Mouse (Mus musculus): ENCODE measurements at regions not wholly inside any gene's neighbourhood (a gene's known extent, or its start where the extent isn't known, plus 50 kb on each side); places are given as distances from the start of the nearest gene placed in this dataset.

DNA sequence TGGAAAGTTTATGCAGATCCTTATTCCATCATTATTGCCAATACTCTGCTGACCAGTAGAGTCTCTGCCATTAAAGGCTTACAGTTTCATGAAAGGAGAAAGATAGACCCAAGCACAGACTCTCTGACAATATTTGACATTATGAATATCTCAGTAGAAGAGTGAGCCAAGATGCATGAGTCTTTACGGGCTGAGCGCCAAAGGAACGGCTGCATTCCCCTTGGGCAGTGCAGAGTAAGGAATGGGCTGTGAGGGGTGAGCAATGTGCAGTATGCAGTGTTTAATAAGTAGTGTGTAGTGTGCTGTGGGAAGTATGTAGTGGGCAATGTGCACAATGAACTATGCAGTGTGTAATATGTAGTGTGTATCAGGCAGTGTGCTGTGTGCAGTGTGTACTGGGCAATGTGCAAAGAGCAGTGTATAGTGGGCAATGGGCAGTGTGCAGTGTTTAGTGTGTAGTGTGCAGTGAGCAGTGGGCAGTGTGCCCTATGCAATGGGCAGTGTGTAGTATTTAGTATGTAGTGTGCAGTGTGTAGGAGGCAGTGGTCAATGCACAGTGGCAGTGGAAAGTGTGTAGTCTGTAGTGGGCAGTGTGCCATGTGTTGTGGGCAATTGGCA is 671.8 kb downstream of the 5730522E02Rik start:
- no peak for DNase-seq (ENCODE audit: extremely low spot score, low spot score)
- Histone ChIP-seq H3K27me3 (ENCODE audit: poor library complexity, severe bottlenecking) (no peaks in the 10 kb centered on the region), H3K36me3 (replicated peaks) (no peaks in the 10 kb centered on the region), H3K9me3 (no peaks in the 10 kb centered on the region), H3K4me3 (no peak overlapping the region), H3K4me1 (peaks cover 5% of the 10 kb centered on the region; the same call in 1 of the 2 replicates), H3K27ac (no peak overlapping the region)
- WGBS: 98% methylated on average over 3 of the region's 3 CpGs

DNA sequence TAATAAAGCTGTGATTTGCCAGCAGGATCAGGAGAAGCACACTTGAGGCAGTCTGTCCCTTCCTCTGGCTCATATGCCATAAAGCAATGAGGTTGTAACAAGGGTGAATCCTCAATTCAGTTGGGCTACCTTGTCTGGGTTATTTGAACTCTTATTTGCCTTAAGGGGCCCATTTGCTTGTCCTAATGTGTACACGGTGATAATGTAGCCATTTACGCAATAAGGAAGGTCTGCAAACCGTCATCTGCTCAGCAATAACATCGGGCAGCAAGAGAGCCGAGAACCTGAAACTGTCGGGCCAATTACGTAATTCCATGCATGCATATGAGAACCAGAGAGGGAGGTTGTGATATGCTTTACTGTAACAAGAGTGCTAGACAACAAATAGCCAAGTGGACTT is 674.5 kb downstream of the 5730522E02Rik start:
- Histone ChIP-seq H3K4me3 (no peak overlapping the region), H3K9me3 (no peaks in the 10 kb centered on the region), H3K27me3 (ENCODE audit: poor library complexity, severe bottlenecking) (no peaks in the 10 kb centered on the region), H3K36me3 (replicated peaks) (no peaks in the 10 kb centered on the region), H3K27ac (no peak overlapping the region), H3K4me1 (peaks cover 8% of the 10 kb centered on the region; the same call in 1 of the 2 replicates)
- DNase-seq (ENCODE audit: extremely low spot score, low spot score): no peak
- 94% methylated on average over 7 of the region's 7 CpGs for WGBS

DNA sequence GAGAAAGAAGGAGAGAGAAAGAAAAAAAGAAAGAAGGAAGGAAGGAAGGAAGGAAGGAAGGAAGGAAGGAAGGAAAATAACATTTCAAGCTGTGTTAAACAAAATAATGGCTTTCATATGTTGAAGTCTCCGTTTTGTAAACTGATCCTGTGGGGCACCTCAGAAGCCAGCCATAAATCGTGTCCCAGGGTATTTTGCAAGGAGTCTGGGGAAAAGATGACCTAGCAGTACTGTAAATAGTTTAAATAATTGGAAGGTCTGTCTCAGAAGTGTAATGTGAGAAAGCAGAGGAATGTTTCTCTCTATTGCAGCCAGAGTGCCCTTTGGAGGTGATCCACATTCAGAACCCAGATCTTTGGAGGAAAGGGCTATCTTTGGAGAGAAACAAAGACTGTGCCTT is 677.5 kb downstream of the 5730522E02Rik start:
- H3K36me3 ChIP-seq (replicated peaks): no peaks in the 10 kb centered on the region
- DNase-seq (ENCODE audit: extremely low spot score, low spot score): no peak
- H3K4me1 ChIP-seq: peaks cover 8% of the 10 kb centered on the region; the same call in 1 of the 2 replicates
- no peak overlapping the region for H3K4me3 ChIP-seq
- no peaks in the 10 kb centered on the region for H3K9me3 ChIP-seq
- no peak overlapping the region for H3K27ac ChIP-seq
- no peaks in the 10 kb centered on the region for H3K27me3 ChIP-seq (ENCODE audit: poor library complexity, severe bottlenecking)
- 56% methylated on average over 2 of the region's 2 CpGs for WGBS

- H3K4me3 ChIP-seq: no peak overlapping the region
- 83% methylated on average over 9 of the region's 9 CpGs for WGBS
- no peaks in the 10 kb centered on the region for H3K36me3 ChIP-seq (replicated peaks)
- peaks cover 8% of the 10 kb centered on the region; the same call in 1 of the 2 replicates for H3K4me1 ChIP-seq
- DNase-seq (ENCODE audit: extremely low spot score, low spot score): no peak
- no peaks in the 10 kb centered on the region for H3K9me3 ChIP-seq
- H3K27me3 ChIP-seq (ENCODE audit: poor library complexity, severe bottlenecking): no peaks in the 10 kb centered on the region
- H3K27ac ChIP-seq: no peak overlapping the region
These were observed 678.7 kb downstream of the 5730522E02Rik start for GRCm38 (mm10) chr11:25531668-25532398.

- 76% methylated on average over 5 of the region's 5 CpGs for WGBS
- no peak for DNase-seq (ENCODE audit: extremely low spot score, low spot score)
These were observed 682.5 kb downstream of the 5730522E02Rik start for GRCm38 (mm10) chr11:25528056-25528455.

DNA sequence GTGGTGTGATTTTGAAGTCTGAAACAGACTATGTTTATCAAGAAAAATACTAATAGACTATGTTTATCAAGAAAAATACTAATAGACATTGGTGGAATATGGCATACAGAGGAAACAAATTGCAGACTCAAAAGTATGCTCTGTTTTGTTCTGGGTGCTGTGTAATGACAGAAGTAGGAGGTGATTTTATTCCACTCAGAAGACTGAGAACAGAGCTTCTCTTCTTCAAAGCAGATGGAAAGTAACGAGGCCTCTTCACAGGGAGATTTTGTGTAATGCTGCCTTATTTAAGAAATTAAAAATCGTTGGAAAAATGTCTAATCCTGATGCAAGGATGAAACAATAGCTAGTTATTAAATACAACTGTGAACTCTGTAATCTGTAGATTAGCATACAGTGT is 691.7 kb downstream of the 5730522E02Rik start:
- Histone ChIP-seq H3K27ac (no peak overlapping the region), H3K27me3 (ENCODE audit: poor library complexity, severe bottlenecking) (no peaks in the 10 kb centered on the region), H3K9me3 (no peaks in the 10 kb centered on the region), H3K36me3 (replicated peaks) (no peaks in the 10 kb centered on the region), H3K4me1 (no peaks in the 10 kb centered on the region), H3K4me3 (no peak overlapping the region)
- WGBS: 76% methylated on average over 2 of the region's 2 CpGs
- DNase-seq (ENCODE audit: extremely low spot score, low spot score): no peak

More at GRCm38 (mm10) chr11:25528056-25528455, 682.5 kb downstream of the 5730522E02Rik start:
- Histone ChIP-seq H3K27me3 (ENCODE audit: poor library complexity, severe bottlenecking) (no peaks in the 10 kb centered on the region), H3K36me3 (replicated peaks) (no peaks in the 10 kb centered on the region), H3K9me3 (no peaks in the 10 kb centered on the region), H3K27ac (no peak overlapping the region), H3K4me1 (peaks cover 8% of the 10 kb centered on the region; the same call in 1 of the 2 replicates), H3K4me3 (no peak overlapping the region)

DNA sequence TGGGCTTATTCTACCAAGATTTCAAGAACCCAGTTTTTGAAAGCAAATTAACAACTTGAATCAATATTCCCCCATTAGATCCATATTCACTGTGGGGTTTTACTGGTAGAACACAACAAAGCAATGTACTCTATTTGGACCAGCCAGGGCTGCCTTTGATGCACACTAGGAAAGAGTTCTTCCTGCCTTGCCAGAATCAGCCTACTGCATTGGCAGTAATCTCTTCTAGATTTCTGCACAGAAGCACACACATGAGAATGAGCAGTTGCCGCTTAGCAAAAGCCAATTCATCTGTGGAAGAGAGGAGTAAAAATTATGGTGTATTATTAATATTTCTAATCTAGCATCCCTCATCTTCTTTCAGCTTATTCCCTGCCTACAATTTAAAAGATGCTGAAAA is 692.4 kb downstream of the 5730522E02Rik start:
- no peaks in the 10 kb centered on the region for H3K36me3 ChIP-seq (replicated peaks)
- DNase-seq (ENCODE audit: extremely low spot score, low spot score): no peak
- 95% methylated on average over 1 of the region's 1 CpGs for WGBS
- no peaks in the 10 kb centered on the region for H3K4me1 ChIP-seq
- H3K27me3 ChIP-seq (ENCODE audit: poor library complexity, severe bottlenecking): no peaks in the 10 kb centered on the region
- H3K4me3 ChIP-seq: no peak overlapping the region
- H3K9me3 ChIP-seq: no peaks in the 10 kb centered on the region
- H3K27ac ChIP-seq: no peak overlapping the region

GRCm38 (mm10) chr11:25505500-25505899 is 705.1 kb downstream of the 5730522E02Rik start:
- H3K4me1 ChIP-seq: no peaks in the 10 kb centered on the region
- no peaks in the 10 kb centered on the region for H3K36me3 ChIP-seq (replicated peaks)
- H3K27ac ChIP-seq: no peak overlapping the region
- no peak for DNase-seq (ENCODE audit: extremely low spot score, low spot score)
- H3K9me3 ChIP-seq: no peaks in the 10 kb centered on the region
- no peaks in the 10 kb centered on the region for H3K27me3 ChIP-seq (ENCODE audit: poor library complexity, severe bottlenecking)
- 86% methylated on average over 3 of the region's 3 CpGs for WGBS
- H3K4me3 ChIP-seq: no peak overlapping the region

GRCm38 (mm10) chr11:25473682-25474365 is 736.7 kb downstream of the 5730522E02Rik start:
- 51% methylated on average over 2 of the region's 2 CpGs for WGBS
- Histone ChIP-seq H3K4me1 (peaks cover 6% of the 10 kb centered on the region), H3K27me3 (ENCODE audit: poor library complexity, severe bottlenecking) (no peaks in the 10 kb centered on the region), H3K9me3 (no peaks in the 10 kb centered on the region), H3K36me3 (replicated peaks) (no peaks in the 10 kb centered on the region), H3K4me3 (no peak overlapping the region), H3K27ac (no peak overlapping the region)
- no peak for DNase-seq (ENCODE audit: extremely low spot score, low spot score)

- H3K27me3 ChIP-seq (ENCODE audit: poor library complexity, severe bottlenecking): no peaks in the 10 kb centered on the region
- peaks cover 6% of the 10 kb centered on the region for H3K4me1 ChIP-seq
- no peaks in the 10 kb centered on the region for H3K36me3 ChIP-seq (replicated peaks)
- H3K27ac ChIP-seq: no peak overlapping the region
- no peaks in the 10 kb centered on the region for H3K9me3 ChIP-seq
- no peak for DNase-seq (ENCODE audit: extremely low spot score, low spot score)
- WGBS: 67% methylated on average over 6 of the region's 6 CpGs
- no peak overlapping the region for H3K4me3 ChIP-seq
These were observed 740.7 kb downstream of the 5730522E02Rik start for GRCm38 (mm10) chr11:25469819-25470218.

- no peak overlapping the region for H3K4me3 ChIP-seq
- WGBS: 67% methylated on average over 1 of the region's 1 CpGs
- peaks cover 6% of the 10 kb centered on the region for H3K9me3 ChIP-seq
- DNase-seq (ENCODE audit: extremely low spot score, low spot score): no peak
- H3K36me3 ChIP-seq (replicated peaks): no peaks in the 10 kb centered on the region
- H3K27ac ChIP-seq: no peak overlapping the region
- no peaks in the 10 kb centered on the region for H3K4me1 ChIP-seq
- H3K27me3 ChIP-seq (ENCODE audit: poor library complexity, severe bottlenecking): no peaks in the 10 kb centered on the region
These were observed 773.4 kb downstream of the 5730522E02Rik start for GRCm38 (mm10) chr11:25437206-25437605.

DNA sequence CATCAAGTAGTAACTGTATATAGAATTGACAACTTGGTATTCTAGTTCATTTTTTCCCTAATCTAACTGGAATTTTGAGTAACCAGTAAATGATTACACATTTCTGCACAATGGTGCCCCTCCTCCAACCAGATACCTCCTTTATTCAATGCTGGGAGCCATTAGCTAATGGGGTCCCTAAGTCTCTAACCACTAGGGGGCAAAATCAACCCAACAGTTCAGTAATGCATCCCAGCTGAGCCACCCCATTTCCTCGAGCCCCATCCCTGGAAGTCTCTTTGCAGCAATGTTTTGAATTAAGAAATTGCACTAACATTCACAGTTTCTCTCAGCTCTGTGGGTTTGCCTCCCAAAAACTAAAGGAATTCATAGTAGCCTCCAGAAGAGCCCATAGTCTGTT is 774.9 kb downstream of the 5730522E02Rik start:
- WGBS: 30% methylated on average over 1 of the region's 1 CpGs

GRCm38 (mm10) chr11:25423186-25423585 is 787.4 kb downstream of the 5730522E02Rik start:
- Histone ChIP-seq H3K4me3 (no peak overlapping the region), H3K9me3 (no peaks in the 10 kb centered on the region), H3K27me3 (ENCODE audit: poor library complexity, severe bottlenecking) (no peaks in the 10 kb centered on the region), H3K36me3 (replicated peaks) (no peaks in the 10 kb centered on the region), H3K27ac (no peak overlapping the region), H3K4me1 (no peaks in the 10 kb centered on the region)
- WGBS: 92% methylated on average over 4 of the region's 4 CpGs
- DNase-seq (ENCODE audit: extremely low spot score, low spot score): no peak

More for the DNA sequence above, 774.9 kb downstream of the 5730522E02Rik start:
- Histone ChIP-seq H3K4me1 (no peaks in the 10 kb centered on the region), H3K27ac (no peak overlapping the region), H3K27me3 (ENCODE audit: poor library complexity, severe bottlenecking) (no peaks in the 10 kb centered on the region), H3K36me3 (replicated peaks) (no peaks in the 10 kb centered on the region), H3K4me3 (no peak overlapping the region), H3K9me3 (peaks cover 6% of the 10 kb centered on the region)
- no peak for DNase-seq (ENCODE audit: extremely low spot score, low spot score)

Data from forebrain, embryonic 10.5 days (tissue).